Mouse (Mus musculus) ovary, adult 2 months (tissue): ENCODE measurements around the gene Ifnlr1. TPM values are rescaled to one million over a fixed set of nuclear protein-coding genes. Genes with fewer than 3 reads are reported as not detected.

Experiments used
- polyA plus RNA-seq: library from polyadenylated mRNA; depleted of rRNA; stranded (reverse); fragments of >200 nt; gene quantifications from 2 replicates; pipeline ENCODE4 v1.2.3, GENCODE M21; 2012; rRNA removed

The Ifnlr1 gene
- polyA plus RNA-seq = 1.4 and 1.6 TPM in 2 replicates

GRCm38 (mm10) chr4:135685906-135686567 lies at the start of gene Ifnlr1:
Ifnlr1 (plus strand) TSS chr4:135686287.

DNA sequence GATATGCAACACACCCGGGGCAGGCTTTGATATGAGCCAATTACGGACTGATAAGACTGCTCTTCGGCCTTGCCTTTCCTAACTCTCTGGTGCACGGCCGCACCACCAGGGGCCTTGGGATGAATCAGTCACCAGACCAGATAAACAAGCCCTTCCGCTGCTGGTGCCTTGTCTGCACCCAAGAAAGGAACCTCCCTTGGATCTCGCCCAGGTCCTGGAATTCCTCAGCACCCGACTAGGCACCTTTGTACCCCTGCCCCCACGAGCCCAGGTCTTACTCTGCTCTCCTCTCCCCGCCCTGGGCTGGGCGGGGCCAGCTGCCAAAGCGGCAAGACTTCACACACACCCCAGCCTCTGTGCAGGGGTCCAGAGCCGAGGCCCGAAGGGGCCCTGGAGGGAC lies 41.7 kb downstream of the Ifnlr1 start, which contains the start of gene Il22ra1:
Il22ra1 (plus strand) TSS at position 356 of the 400 bp plus-strand sequence.

Other genes starting within 250 kb of the Ifnlr1 start
- gene Stpg1, start 191.5 kb upstream of the Ifnlr1 start, polyA plus RNA-seq = 0.80 and 1.8 TPM in 2 replicates
- gene Nipal3, start 191.2 kb upstream of the Ifnlr1 start, polyA plus RNA-seq = 28.9 TPM in 2 replicates
- gene Grhl3, start 112.7 kb upstream of the Ifnlr1 start, polyA plus RNA-seq = 0.25 and 0.38 TPM in 2 replicates
- gene Il22ra1, start 41.9 kb downstream of the Ifnlr1 start, polyA plus RNA-seq = 3.4 and 4.2 TPM in 2 replicates
- gene Myom3, start 73.4 kb downstream of the Ifnlr1 start, polyA plus RNA-seq = 0.13 and 0.17 TPM in 2 replicates
- 141 and 143 TPM in 2 replicates for gene Srsf10, start 169.5 kb downstream of the Ifnlr1 start, polyA plus RNA-seq
- 9.1 and 11.2 TPM in 2 replicates for gene Pnrc2, start 187.6 kb downstream of the Ifnlr1 start, polyA plus RNA-seq
- 0.56 and 0.78 TPM in 2 replicates for gene Cnr2, start 209.1 kb downstream of the Ifnlr1 start, polyA plus RNA-seq
- 85.7 and 85.9 TPM in 2 replicates for gene Fuca1, start 234.4 kb downstream of the Ifnlr1 start, polyA plus RNA-seq